Mouse (Mus musculus): Measurements from ENCODE around the gene Dbr1. TPM values are rescaled to one million over a fixed set of nuclear protein-coding genes. Genes with fewer than 3 reads are reported as not detected.
"Not testable (repeated sequence)": the region's sequence is repeated elsewhere in the genome, so short reads cannot be mapped to it uniquely, and the experiment has no call there.

Dbr1 gene
- total RNA-seq (2021) = 10 to 100 TPM; 15.8 to 16.7 TPM
- long read RNA-seq, experiment 1, transcript Dbr1-201 (8 exons, 2,261 nt) = major isoform, 16 of 22 reads
- long read RNA-seq, experiment 1, partial matches to known transcripts = 4 of 22 reads
- long read RNA-seq, experiment 1, other reads (novel, unspliced or antisense) = 2 of 22 reads
- long read RNA-seq, experiment 2, transcript Dbr1-201 (8 exons, 2,261 nt) = major isoform, 10 of 13 reads
- long read RNA-seq, experiment 2, partial matches to known transcripts = 1 of 13 reads
- long read RNA-seq, experiment 2, other reads (novel, unspliced or antisense) = 2 of 13 reads

GRCm38 (mm10) chr9:99575677-99576480, at the start of gene Dbr1:
Dbr1 (plus strand) TSS chr9:99575799.
- DNase-seq = peak; percentile 95

GRCm38 (mm10) chr9:99531865-99532264, 43.7 kb upstream of the Dbr1 start:
- no peak for DNase-seq

GRCm38 (mm10) chr9:99546259-99546658, 29.3 kb upstream of the Dbr1 start:
- no peak for DNase-seq

- DNase-seq = no peak
These were observed 23.5 kb upstream of the Dbr1 start for GRCm38 (mm10) chr9:99552068-99552467.

- peak; percentile 16 for DNase-seq
These were observed 22.6 kb upstream of the Dbr1 start for GRCm38 (mm10) chr9:99553049-99553448.

- DNase-seq = no peak
These were observed 21.5 kb upstream of the Dbr1 start for GRCm38 (mm10) chr9:99554052-99554451.

GRCm38 (mm10) chr9:99555253-99555652, 20.3 kb upstream of the Dbr1 start:
- DNase-seq = no peak

GRCm38 (mm10) chr9:99557580-99558300, 17.9 kb upstream of the Dbr1 start:
- no peak for DNase-seq

GRCm38 (mm10) chr9:99558824-99559556, 16.6 kb upstream of the Dbr1 start:
- DNase-seq = no peak

- DNase-seq = no peak
These were observed 16.1 kb upstream of the Dbr1 start for GRCm38 (mm10) chr9:99559557-99559904.

GRCm38 (mm10) chr9:99560389-99560788, 15.2 kb upstream of the Dbr1 start:
- DNase-seq = no peak

- peak; percentile 86 for DNase-seq
These were observed 11.9 kb upstream of the Dbr1 start for GRCm38 (mm10) chr9:99563714-99564113.

- no peak for DNase-seq
These were observed 7.6 kb upstream of the Dbr1 start for GRCm38 (mm10) chr9:99568023-99568346.

- DNase-seq = peak; percentile 95
These were observed 7.1 kb upstream of the Dbr1 start, which contains the start of gene Armc8 for GRCm38 (mm10) chr9:99568347-99569070. Armc8 (minus strand) TSS chr9:99568899.

- DNase-seq = no peak
These were observed 6.6 kb upstream of the Dbr1 start for GRCm38 (mm10) chr9:99569071-99569397.

GRCm38 (mm10) chr9:99580655-99581054, 5.1 kb downstream of the Dbr1 start:
- peak; percentile 53 for DNase-seq

- DNase-seq = peak; percentile 84
These were observed 12.1 kb downstream of the Dbr1 start for GRCm38 (mm10) chr9:99587505-99588202.

- DNase-seq = no peak
These were observed 15.5 kb downstream of the Dbr1 start for GRCm38 (mm10) chr9:99591144-99591543.

GRCm38 (mm10) chr9:99599127-99599526, 23.5 kb downstream of the Dbr1 start:
- DNase-seq = not testable (repeated sequence)

GRCm38 (mm10) chr9:99603566-99603965, 28.0 kb downstream of the Dbr1 start:
- DNase-seq = no peak

- DNase-seq = no peak
These were observed 36.6 kb downstream of the Dbr1 start, which contains the start of gene A4gnt for GRCm38 (mm10) chr9:99612202-99612601. A4gnt (plus strand) TSS chr9:99612502.

Measured in adrenal gland, postnatal 10 days (tissue).